Mouse (Mus musculus) splenic B cell, adult 2 months (primary cell): ENCODE data around the gene Kpnb1.
"Not testable (repeated sequence)": the region's sequence is repeated elsewhere in the genome, so short reads cannot be mapped to it uniquely, and the experiment has no call there.

Experiments used
- DNase-seq: peaks from one replicate; pipeline ENCODE4 v3.0.0-alpha.2; 2011; ENCODE audit warnings: low read depth, low spot score
- H3K27me3 ChIP-seq: 2 replicates; pipeline ENCODE4 v1.6.1; 2012; ENCODE audit warnings: mild to moderate bottlenecking, low read length, moderate library complexity, mixed read lengths; ENCODE audit not compliant: control insufficient read depth, poor library complexity, insufficient read depth, severe bottlenecking
- H3K36me3 ChIP-seq: 2 replicates; pipeline ENCODE4 v1.6.1; 2012; ENCODE audit warnings: mild to moderate bottlenecking, low read length, moderate library complexity, mixed read lengths; ENCODE audit not compliant: control insufficient read depth, poor library complexity, insufficient read depth, severe bottlenecking

Gene Kpnb1

DNA sequence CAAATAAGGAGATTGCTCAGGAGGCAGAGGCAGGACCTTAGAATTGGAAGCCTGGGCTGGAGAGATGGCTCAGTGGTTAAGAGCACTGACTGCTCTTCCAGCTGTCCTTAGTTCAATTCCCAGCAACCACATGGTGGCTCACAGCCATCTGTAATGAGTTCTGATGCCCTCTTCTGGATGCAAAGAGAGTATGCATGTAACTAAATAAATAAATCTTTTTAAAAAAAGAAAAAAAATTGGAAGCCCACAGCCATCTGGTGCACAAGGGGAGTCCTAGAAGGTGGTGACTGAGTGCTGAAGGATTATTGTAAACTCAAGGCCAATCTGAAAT lies 4.9 kb upstream of the Kpnb1 start:
- DNase-seq, result peak; percentile 19
- H3K27me3 ChIP-seq, result no peaks in the 10 kb centered on the region
- no peaks in the 10 kb centered on the region for H3K36me3 ChIP-seq

DNA sequence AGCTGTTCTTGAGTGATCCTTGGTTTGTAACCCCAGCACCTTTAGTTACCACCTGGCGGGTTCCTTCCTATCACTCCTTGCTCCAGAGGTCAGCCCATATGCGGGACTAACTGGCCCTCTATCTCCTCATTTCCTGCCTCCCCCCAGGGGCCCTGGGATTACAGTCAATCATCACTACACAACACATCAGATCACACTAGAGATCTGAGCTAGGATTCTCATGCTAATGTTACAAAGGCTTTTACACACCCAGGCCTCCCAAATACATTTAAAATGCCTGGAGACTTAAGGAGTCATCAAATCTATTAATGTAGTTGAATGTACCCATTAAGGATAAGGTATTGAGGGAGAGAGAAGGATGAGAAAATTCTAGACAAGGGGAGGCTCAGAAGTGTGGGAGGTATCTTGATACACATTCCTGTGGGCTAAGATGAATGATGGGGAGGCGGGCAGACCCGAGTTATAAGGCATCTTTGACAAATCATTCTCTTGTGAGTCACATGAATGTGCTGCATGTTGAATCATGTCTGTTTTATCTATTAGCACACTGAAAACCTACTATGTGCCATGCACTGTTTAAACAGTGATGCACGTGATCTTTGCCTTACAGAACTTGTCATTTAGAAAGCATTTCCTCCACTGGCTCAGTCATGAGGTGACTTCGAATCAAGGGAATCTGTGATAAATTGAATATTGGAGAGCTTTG lies 4.4 kb upstream of the Kpnb1 start:
- H3K36me3 ChIP-seq, result no peaks in the 10 kb centered on the region
- H3K27me3 ChIP-seq, result no peaks in the 10 kb centered on the region
- DNase-seq, result no peak

DNA sequence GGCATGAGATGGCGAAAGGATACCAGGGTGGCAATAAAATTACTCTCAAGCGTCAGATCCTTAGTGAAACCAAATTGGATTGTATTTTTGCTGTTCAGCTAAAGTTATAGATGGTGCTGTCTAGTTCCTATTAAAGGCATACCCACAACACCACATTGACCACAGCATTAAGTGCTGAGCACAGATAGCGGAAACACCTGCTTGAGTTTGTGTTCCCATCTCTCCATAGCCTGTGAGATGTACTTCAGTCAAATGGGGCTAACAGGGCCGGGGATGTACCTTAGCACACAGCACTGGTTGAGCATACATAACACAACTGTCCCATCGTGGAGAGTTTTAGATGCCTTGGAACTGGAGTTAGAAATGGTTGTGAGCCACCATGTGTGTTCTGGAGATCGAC lies 3.3 kb upstream of the Kpnb1 start:
- peak; percentile 70 for DNase-seq

DNA sequence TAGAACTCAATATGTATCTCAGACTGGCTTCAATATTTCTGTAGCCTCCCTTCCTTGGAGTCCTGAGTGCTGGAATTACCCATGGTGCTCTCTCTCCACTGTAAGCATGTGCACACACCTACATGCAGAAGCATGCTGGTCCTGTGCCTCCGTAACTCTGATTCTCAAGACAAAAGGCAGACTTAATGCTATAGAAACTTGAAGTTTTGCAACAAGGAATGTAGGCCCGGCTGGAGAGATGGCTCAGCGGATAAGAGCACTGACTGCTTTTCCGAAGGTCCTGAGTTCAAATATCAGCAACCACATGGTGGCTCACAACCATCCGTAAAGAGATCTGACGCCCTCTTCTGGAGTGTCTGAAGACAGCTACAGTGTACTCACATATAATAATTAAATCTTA lies 2.0 kb upstream of the Kpnb1 start:
- not testable (repeated sequence) for H3K36me3 ChIP-seq, DNase-seq, H3K27me3 ChIP-seq

More for the DNA sequence above, 3.3 kb upstream of the Kpnb1 start:
- Histone ChIP-seq H3K27me3 (no peaks in the 10 kb centered on the region), H3K36me3 (no peaks in the 10 kb centered on the region)

DNA sequence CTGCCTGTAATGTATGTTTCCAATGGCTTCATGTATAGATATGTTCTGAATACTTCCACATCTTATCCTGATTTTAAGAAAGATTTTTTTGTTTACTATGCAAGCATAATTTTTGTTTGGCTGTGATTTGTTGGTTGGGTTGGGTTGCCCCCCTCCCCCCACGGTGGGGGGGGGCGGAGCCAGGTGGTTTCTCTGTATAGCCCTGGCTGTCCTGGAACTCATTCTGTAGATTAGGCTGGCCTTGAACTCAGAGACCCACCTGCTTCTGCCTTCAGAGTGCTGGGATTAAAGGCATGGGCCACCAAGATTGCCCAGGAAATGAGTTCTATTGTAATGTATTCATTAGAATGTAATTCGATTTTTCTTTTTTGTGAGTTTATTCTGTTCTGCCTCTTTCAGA lies 1.6 kb upstream of the Kpnb1 start:
- no peaks in the 10 kb centered on the region for H3K27me3 ChIP-seq
- DNase-seq, result peak; percentile 22
- H3K36me3 ChIP-seq, result peaks cover 2% of the 10 kb centered on the region; the same call in 1 of the 2 replicates

DNA sequence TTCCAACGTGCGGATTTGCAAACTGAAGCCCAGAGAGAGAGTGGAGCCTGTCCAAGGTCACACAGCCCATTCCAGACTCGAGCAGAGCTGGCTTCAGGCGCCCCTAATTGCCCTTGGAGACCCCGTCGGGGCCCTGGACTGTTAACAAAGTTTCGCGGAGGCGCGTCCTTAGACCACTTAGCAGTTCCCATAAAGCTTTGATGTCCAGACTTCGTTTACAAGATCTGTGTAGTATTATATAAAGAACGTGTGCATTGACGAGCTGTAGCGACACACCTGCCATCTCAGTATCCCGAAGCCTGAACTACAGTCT lies 918 bp upstream of the Kpnb1 start:
- peaks cover 4% of the 10 kb centered on the region; the same call in 1 of the 2 replicates for H3K36me3 ChIP-seq
- no peaks in the 10 kb centered on the region for H3K27me3 ChIP-seq
- no peak for DNase-seq

DNA sequence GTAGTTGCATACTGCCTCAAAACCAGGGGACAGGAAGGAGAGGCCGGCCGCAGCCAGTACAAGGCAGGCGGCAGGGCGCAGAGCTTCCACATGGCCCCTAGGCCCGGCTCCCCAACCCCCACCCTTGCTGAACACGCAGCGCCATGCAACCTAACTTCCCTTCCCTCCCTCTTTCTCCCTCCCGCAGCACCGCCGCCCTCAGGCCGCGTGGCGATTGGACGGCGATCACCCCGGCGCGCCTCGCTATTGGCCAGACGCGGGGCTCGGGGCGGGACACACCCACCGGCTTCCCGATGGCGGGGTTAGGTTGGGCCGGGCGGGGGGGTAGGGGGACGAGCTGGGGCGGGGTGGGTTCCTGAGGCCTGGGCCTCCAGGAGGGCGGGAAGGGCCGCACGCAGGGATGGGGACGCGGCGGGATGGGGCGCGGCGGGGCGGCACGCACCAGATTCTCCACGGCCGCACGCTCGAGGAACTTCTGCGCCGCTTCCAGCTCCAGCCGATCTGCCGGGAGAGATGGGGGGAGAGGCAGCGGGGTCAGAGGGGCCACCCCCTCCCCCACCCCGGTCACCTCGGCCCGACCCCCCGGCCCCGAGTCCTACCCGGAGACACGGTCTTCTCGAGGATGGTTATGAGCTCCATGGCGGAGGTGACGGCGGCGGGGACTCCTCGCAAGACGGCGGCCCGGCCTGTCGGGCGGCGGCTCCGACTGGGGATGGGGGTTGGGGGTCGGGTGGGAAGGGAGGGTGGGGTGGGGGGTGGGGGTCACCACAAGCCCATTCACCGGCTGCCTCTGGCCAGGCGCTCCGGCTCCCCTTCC lies 526 bp downstream of the Kpnb1 start:
- Histone ChIP-seq H3K36me3 (peaks cover 4% of the 10 kb centered on the region; the same call in 1 of the 2 replicates), H3K27me3 (no peaks in the 10 kb centered on the region)
- peak; percentile 95 for DNase-seq

DNA sequence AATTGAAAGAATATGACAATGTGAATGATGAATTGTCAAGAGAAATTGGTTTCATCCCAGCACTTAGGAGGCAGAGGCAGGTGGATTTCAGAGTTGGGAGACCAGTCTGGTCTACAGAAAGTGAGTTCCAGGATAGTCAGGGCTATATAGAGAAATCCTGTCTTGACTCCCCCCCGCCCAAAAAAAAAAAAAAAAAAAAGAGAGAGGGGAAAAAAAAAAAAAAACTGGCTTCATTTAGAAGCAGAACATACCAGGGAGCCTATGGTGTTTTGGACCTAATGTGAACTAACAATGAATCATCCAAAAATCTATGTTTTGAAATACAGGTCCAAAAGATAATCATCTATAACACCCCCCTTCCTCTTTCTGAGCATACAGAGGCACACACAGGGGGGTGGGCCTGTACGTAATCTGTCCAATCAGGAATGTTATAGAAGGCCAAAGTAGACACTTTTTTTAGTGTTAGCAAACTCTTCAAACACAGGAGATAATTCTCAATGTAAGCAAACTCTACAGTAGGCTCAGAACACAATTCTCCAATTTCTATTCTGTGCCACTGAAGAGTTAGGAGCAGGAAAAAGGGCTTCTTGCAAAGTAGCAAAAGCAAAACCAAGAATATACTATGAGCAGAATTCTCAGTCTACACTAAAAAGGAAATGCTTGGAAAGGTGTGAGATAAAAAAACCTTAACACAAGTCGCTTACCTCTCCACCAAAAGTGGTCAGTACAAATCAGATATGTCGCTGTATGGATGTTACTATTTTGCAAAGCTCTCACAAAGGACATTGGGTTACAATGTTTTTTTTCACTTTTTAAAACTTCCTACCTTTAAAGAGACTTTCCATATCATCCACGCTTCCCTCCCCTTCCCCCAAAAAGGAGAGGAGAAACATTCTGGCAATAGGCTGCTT lies 1.7 kb downstream of the Kpnb1 start:
- peaks cover 8% of the 10 kb centered on the region for H3K36me3 ChIP-seq
- DNase-seq, result no peak

DNA sequence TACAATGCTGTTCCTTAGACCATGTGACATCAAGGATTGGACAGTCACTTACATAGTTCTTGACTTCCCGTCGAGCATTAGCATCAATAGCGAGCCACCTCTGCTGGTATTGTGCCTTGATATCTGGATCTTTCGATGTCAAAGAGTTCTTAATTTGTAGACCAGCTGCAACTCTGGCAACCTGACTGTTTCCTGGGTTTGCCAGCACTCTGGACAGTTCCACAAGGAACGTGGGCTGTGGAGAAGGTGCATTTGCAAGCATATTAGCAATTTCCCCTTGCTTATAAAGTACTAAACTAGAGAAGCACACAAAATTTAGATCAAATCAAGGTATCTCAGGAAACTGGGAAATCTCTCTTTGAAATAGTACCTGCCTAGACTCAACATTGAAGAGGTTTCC lies 2.8 kb downstream of the Kpnb1 start:
- DNase-seq, result no peak
- Histone ChIP-seq H3K27me3 (no peaks in the 10 kb centered on the region), H3K36me3 (peaks cover 15% of the 10 kb centered on the region)

More for the DNA sequence above, 1.7 kb downstream of the Kpnb1 start:
- no peaks in the 10 kb centered on the region for H3K27me3 ChIP-seq

DNA sequence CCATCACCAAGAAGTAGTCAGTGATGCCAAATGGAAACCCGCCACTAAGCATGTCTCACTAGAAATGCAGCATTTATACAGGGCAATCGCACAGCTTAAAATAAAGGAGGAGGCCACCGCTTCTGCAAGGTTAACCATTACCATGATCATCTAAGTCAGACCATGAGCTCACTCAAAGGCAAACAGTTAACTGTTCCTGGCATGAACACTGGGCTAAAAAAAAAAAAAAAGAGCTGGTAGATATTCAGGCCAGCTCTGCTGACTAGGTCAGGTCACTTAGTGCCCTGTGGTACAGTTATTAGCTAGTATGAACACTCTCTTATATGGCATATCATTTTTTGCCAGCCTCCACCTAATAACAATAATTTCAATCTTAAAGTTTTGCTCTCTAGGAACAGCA lies 5.2 kb downstream of the Kpnb1 start:
- Histone ChIP-seq H3K36me3 (peaks cover 25% of the 10 kb centered on the region), H3K27me3 (no peaks in the 10 kb centered on the region)
- DNase-seq, result no peak

DNA sequence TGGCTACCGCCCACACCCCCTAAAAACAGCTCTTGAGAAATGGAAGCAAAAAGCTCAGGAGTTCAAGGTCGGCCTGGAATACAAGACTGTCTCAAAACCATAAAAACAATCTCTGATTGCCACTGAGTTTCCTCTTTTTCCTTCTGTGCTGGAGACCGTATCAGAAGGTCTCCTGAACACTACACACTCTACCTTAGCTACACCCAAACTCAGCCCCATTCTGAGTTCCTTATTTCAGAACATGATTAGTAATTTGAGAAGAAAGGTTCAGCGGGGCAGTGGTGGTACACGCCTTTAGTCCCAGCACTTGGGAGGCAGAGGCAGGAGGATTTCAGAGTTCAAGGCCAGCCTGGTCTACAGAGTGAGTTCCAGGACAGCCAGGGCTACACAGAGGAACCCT lies 6.6 kb downstream of the Kpnb1 start:
- Histone ChIP-seq H3K27me3 (no peaks in the 10 kb centered on the region), H3K36me3 (peaks cover 25% of the 10 kb centered on the region)
- DNase-seq, result no peak

DNA sequence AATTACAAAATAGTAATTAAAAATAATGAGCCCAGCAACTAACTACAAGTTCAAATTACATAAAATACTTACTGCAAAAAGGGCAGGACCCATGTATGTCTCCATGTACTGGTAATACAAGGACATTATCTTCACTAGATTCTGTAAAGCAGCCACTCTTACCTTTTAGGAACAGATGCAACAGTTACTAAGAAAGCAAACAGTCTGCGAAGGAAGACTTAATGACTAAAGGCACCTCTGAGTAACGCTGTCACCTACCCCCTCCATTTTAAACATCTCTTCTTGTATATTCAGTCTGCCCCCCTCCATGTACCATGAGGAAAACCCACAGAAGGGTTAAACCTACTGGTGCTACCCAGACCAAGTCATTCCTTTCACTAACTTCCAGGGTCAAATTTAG lies 9.5 kb downstream of the Kpnb1 start:
- H3K36me3 ChIP-seq, result peaks cover 23% of the 10 kb centered on the region
- no peak for DNase-seq
- H3K27me3 ChIP-seq, result no peaks in the 10 kb centered on the region

DNA sequence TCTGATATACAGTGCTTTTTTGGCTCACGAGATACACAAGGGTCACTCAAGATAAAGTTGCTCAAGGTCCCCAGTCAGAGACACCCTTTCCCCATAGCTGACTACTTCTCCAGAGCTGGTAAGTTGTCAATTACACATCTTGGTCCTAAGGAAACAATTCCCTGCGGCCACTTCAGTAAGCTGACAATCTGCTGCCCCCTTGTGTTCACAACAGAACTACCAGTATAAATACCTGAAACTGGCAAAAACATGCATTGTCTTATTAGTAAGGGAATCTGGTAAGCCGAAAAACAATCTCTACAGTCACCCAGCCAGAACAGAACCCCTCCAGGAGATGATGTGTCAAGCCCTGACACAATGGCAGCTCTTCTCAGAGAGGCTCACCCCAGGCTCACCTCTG lies 10.8 kb downstream of the Kpnb1 start:
- peak; percentile 71 for DNase-seq
- Histone ChIP-seq H3K27me3 (no peaks in the 10 kb centered on the region), H3K36me3 (peaks cover 23% of the 10 kb centered on the region)

DNA sequence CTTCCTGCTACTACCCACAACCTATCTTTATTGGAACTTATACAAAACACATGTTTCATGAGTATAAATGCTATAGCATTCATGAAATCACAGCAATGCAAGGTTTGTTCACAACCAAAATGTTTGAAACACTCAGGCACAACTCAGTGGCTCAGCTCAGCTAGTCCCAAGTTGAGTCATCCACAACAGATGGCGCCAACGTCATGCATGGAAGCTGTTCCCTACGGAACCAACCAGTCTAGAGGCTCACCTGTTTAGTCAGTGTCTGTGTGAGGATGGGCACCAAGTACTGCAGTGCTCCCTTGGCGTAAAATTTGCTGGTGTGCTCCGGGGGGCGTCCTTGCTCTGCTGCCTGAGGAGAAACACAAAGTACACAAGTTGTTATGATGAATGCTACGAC lies 12.2 kb downstream of the Kpnb1 start:
- DNase-seq, result no peak
- peaks cover 20% of the 10 kb centered on the region for H3K36me3 ChIP-seq
- H3K27me3 ChIP-seq, result no peaks in the 10 kb centered on the region

DNA sequence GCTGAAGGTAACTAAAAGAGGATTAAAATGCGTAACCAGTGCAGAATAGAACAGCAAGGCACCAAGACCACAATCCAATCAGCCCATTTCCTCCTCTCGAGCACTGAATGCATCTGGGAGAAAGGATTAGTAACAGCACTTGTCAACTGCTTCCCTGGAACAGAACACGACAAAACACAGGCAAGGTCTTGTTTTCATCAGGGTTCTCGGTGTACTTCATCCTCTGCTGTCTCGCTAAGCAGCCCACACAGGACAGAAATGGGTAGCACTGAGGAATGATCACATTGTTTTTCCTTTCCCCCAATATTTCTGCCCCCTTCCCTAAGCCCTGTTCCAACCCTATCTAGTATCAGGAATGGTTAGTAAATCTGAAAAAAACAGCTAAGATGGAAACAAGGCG lies 27.3 kb downstream of the Kpnb1 start:
- H3K36me3 ChIP-seq, result peaks cover 14% of the 10 kb centered on the region
- DNase-seq, result no peak
- H3K27me3 ChIP-seq, result no peaks in the 10 kb centered on the region
